Mouse (Mus musculus): Measurements from ENCODE around the gene Rnf152. TPM values are rescaled to one million over a fixed set of nuclear protein-coding genes. Genes with fewer than 3 reads are reported as not detected.

The Rnf152 gene
- polyA plus RNA-seq, 1 experiment from 2014 or later = 0.83 TPM

DNA sequence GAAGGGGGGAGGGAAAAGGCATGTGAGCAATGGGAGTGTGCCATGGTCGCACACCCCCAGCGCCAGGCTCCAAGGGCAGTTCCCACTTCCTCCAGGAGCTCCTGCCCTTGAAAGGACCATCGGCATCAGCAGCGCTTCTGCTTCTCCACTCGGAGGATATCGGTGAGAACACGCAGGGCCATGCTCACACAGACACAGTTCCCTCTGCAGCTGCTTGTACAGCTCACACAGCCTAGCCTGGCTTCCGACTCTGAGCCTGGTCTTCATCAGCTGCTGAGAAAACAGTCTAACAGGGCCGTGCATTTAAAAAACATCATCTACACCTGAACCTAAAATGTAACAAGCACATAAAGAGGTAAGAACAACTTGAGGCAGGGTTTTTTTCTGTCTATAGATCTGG, 54.7 kb downstream of the Rnf152 start:
- H3K4me2 ChIP-seq = no peak overlapping the region
- no peaks in the 10 kb centered on the region for H3K4me1 ChIP-seq
- WGBS = 89% methylated on average over 9 of the region's 9 CpGs
- no peak overlapping the region for H3K9ac ChIP-seq
- H3K36me3 ChIP-seq = no peaks in the 10 kb centered on the region
- no peak overlapping the region for H3K4me3 ChIP-seq (replicated peaks)
- no peak overlapping the region for H3K27ac ChIP-seq
- no peaks in the 10 kb centered on the region for H3K9me3 ChIP-seq (replicated peaks)
- ATAC-seq (replicated peaks; ENCODE audit: low FRiP score) = no peak
- H3K27me3 ChIP-seq = no peaks in the 10 kb centered on the region

GRCm38 (mm10) chr1:105291859-105292258, 64.7 kb downstream of the Rnf152 start:
- ATAC-seq (replicated peaks; ENCODE audit: low FRiP score) = no peak
- no peak overlapping the region for H3K9ac ChIP-seq
- H3K36me3 ChIP-seq = no peaks in the 10 kb centered on the region
- no peak overlapping the region for H3K4me3 ChIP-seq (replicated peaks)
- no peaks in the 10 kb centered on the region for H3K4me1 ChIP-seq
- H3K27me3 ChIP-seq = no peaks in the 10 kb centered on the region
- H3K9me3 ChIP-seq (replicated peaks) = no peaks in the 10 kb centered on the region
- WGBS = 81% methylated on average over 2 of the region's 2 CpGs
- H3K27ac ChIP-seq = no peak overlapping the region
- no peak overlapping the region for H3K4me2 ChIP-seq

DNA sequence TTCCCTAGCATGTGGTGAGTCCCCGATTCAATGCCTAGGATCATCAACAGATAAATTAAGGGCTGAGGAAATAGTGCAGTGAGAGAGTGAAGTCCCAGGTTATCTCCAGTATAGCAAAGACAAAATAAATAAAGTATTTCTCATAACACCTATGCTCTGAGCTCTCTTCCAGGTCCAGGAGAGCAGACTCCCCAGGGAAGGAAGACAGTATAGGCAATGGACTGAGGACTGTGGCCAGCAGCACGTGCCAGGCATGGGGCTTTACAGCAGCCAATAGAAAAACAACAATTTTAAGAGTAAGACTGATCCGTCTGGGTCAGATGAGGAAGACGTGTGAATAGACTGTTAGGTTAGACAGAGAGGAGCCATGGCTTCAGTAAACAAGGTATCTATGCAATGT, 69.0 kb downstream of the Rnf152 start:
- no peak overlapping the region for H3K27ac ChIP-seq
- no peaks in the 10 kb centered on the region for H3K9me3 ChIP-seq (replicated peaks)
- ATAC-seq (replicated peaks; ENCODE audit: low FRiP score) = no peak; the same call in 1 of the 2 replicates
- no peaks in the 10 kb centered on the region for H3K27me3 ChIP-seq
- no peaks in the 10 kb centered on the region for H3K4me1 ChIP-seq
- no peak overlapping the region for H3K9ac ChIP-seq
- H3K4me2 ChIP-seq = no peak overlapping the region
- no peaks in the 10 kb centered on the region for H3K36me3 ChIP-seq
- no peak overlapping the region for H3K4me3 ChIP-seq (replicated peaks)
- 63% methylated on average over 4 of the region's 4 CpGs for WGBS

DNA sequence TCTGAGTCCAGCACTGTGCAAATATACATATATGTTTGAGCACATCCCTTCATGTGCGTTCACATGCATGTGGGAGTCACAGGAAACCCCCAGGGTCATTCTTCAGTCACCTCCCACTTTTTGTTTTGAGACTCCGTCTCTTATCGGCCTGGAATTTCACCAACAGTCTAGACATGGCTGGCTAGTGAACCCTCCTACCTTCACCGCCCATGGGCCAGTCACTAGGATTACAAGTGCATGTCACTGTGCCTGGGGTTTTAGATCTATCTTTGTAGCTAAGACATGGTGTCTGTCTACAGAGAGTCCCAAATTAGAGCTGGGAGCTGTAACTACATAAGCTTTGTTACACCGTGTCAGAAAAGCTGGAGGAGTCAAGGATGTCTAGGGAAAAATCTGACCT, 69.6 kb downstream of the Rnf152 start:
- H3K9me3 ChIP-seq (replicated peaks) = no peaks in the 10 kb centered on the region
- H3K4me3 ChIP-seq (replicated peaks) = no peak overlapping the region
- H3K4me1 ChIP-seq = no peaks in the 10 kb centered on the region
- H3K9ac ChIP-seq = no peak overlapping the region
- no peak overlapping the region for H3K4me2 ChIP-seq
- ATAC-seq (replicated peaks; ENCODE audit: low FRiP score) = peak; percentile 9; the same call in 1 of the 2 replicates
- no peaks in the 10 kb centered on the region for H3K36me3 ChIP-seq
- no peaks in the 10 kb centered on the region for H3K27me3 ChIP-seq
- 46% methylated on average over 5 of the region's 5 CpGs for WGBS
- no peak overlapping the region for H3K27ac ChIP-seq

DNA sequence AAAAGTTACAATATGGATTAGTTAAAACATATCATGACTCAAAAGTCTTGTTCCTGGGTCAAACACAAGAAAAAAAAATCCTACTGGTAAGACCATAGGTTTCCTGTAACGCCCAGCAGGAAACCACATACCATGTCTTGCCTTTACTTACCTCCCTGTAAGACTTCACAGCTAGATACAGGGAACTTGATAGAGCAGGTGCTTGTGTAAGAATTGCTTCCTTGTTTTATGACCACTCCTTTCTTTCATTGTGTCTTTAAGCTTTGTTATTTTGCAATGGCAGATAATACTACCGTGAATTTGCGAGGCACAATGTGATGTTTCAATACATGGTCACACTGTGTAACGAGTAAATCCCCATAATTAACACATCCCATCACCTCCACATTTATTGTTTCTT, 71.5 kb downstream of the Rnf152 start:
- Histone ChIP-seq H3K36me3 (no peaks in the 10 kb centered on the region), H3K27ac (no peak overlapping the region), H3K27me3 (no peaks in the 10 kb centered on the region), H3K9me3 (replicated peaks) (no peaks in the 10 kb centered on the region), H3K9ac (no peak overlapping the region), H3K4me3 (replicated peaks) (no peak overlapping the region), H3K4me2 (no peak overlapping the region), H3K4me1 (0 out of 2 replicates have a peak, but pooled peaks cover 3% of the 10 kb centered on the region)
- WGBS = 91% methylated on average over 4 of the region's 4 CpGs
- no peak for ATAC-seq (replicated peaks; ENCODE audit: low FRiP score)

- Histone ChIP-seq H3K27me3 (no peaks in the 10 kb centered on the region), H3K9ac (no peak overlapping the region), H3K4me2 (no peak overlapping the region), H3K36me3 (no peaks in the 10 kb centered on the region), H3K4me3 (replicated peaks) (no peak overlapping the region), H3K4me1 (0 out of 2 replicates have a peak, but pooled peaks cover 3% of the 10 kb centered on the region), H3K27ac (no peak overlapping the region), H3K9me3 (replicated peaks) (no peaks in the 10 kb centered on the region)
- 62% methylated on average over 8 of the region's 8 CpGs for WGBS
- ATAC-seq (replicated peaks; ENCODE audit: low FRiP score) = peak; percentile 46; the same call in 1 of the 2 replicates
Observed at GRCm38 (mm10) chr1:105284116-105284515, 72.4 kb downstream of the Rnf152 start.

GRCm38 (mm10) chr1:105281277-105281676, 75.2 kb downstream of the Rnf152 start:
- no peaks in the 10 kb centered on the region for H3K9me3 ChIP-seq (replicated peaks)
- H3K27me3 ChIP-seq = no peaks in the 10 kb centered on the region
- 0 out of 2 replicates have a peak, but pooled peaks cover 3% of the 10 kb centered on the region for H3K4me1 ChIP-seq
- H3K9ac ChIP-seq = no peak overlapping the region
- no peak overlapping the region for H3K4me3 ChIP-seq (replicated peaks)
- no peaks in the 10 kb centered on the region for H3K36me3 ChIP-seq
- H3K4me2 ChIP-seq = no peak overlapping the region
- peak; percentile 78 for ATAC-seq (replicated peaks; ENCODE audit: low FRiP score)
- WGBS = 27% methylated on average over 3 of the region's 3 CpGs
- H3K27ac ChIP-seq = no peak overlapping the region

- peak; percentile 46; the same call in 1 of the 2 replicates for ATAC-seq (replicated peaks; ENCODE audit: low FRiP score)
Observed at GRCm38 (mm10) chr1:105280160-105280559, 76.3 kb downstream of the Rnf152 start.

GRCm38 (mm10) chr1:105274500-105275194, 81.9 kb downstream of the Rnf152 start:
- no peak overlapping the region for H3K27ac ChIP-seq
- H3K27me3 ChIP-seq = no peaks in the 10 kb centered on the region
- ATAC-seq (replicated peaks; ENCODE audit: low FRiP score) = no peak
- no peak overlapping the region for H3K4me2 ChIP-seq
- H3K9me3 ChIP-seq (replicated peaks) = no peaks in the 10 kb centered on the region
- no peaks in the 10 kb centered on the region for H3K36me3 ChIP-seq
- no peaks in the 10 kb centered on the region for H3K4me1 ChIP-seq
- no peak overlapping the region for H3K9ac ChIP-seq
- H3K4me3 ChIP-seq (replicated peaks) = no peak overlapping the region
- 82% methylated on average over 3 of the region's 3 CpGs for WGBS

More at GRCm38 (mm10) chr1:105280160-105280559, 76.3 kb downstream of the Rnf152 start:
- 0 out of 2 replicates have a peak, but pooled peaks cover 3% of the 10 kb centered on the region for H3K4me1 ChIP-seq
- 31% methylated on average over 2 of the region's 2 CpGs for WGBS
- no peak overlapping the region for H3K4me3 ChIP-seq (replicated peaks)
- no peak overlapping the region for H3K9ac ChIP-seq
- no peak overlapping the region for H3K27ac ChIP-seq
- no peaks in the 10 kb centered on the region for H3K27me3 ChIP-seq
- no peaks in the 10 kb centered on the region for H3K36me3 ChIP-seq
- H3K9me3 ChIP-seq (replicated peaks) = no peaks in the 10 kb centered on the region
- H3K4me2 ChIP-seq = no peak overlapping the region

DNA sequence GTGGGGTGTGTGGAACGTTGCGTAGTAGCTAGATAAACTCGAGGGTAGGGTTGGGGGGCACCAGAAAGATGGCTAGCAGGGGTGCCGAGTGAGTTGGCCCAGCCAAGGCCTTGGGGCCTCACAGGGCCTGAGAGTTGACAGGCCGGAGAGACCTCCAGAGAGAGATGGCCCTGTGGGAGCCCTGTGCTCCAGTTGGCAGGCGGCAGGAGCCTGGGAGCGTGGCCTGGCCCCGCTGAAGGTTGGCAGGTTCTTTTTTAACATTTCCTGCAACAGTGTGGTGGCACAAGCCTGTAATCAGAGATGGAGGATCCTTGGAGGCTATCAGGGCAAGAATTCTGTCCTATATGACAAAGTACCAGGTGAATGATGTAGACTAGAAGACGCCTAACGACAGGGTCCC, 85.4 kb downstream of the Rnf152 start:
- Histone ChIP-seq H3K27ac (no peak overlapping the region), H3K4me1 (no peaks in the 10 kb centered on the region), H3K9ac (no peak overlapping the region), H3K4me3 (replicated peaks) (no peak overlapping the region), H3K27me3 (no peaks in the 10 kb centered on the region), H3K36me3 (no peaks in the 10 kb centered on the region), H3K9me3 (replicated peaks) (no peaks in the 10 kb centered on the region), H3K4me2 (no peak overlapping the region)
- ATAC-seq (replicated peaks; ENCODE audit: low FRiP score) = no peak
- 90% methylated on average over 10 of the region's 10 CpGs for WGBS

GRCm38 (mm10) chr1:105263283-105264033, 93.1 kb downstream of the Rnf152 start:
- 68% methylated on average over 3 of the region's 3 CpGs for WGBS

GRCm38 (mm10) chr1:105260200-105260599, 96.3 kb downstream of the Rnf152 start:
- Histone ChIP-seq H3K27me3 (no peaks in the 10 kb centered on the region), H3K4me1 (no peaks in the 10 kb centered on the region), H3K4me2 (no peak overlapping the region), H3K9me3 (replicated peaks) (no peaks in the 10 kb centered on the region), H3K36me3 (no peaks in the 10 kb centered on the region), H3K27ac (no peak overlapping the region), H3K9ac (no peak overlapping the region), H3K4me3 (replicated peaks) (no peak overlapping the region)
- WGBS = 86% methylated on average over 5 of the region's 5 CpGs
- no peak for ATAC-seq (replicated peaks; ENCODE audit: low FRiP score)

More at GRCm38 (mm10) chr1:105263283-105264033, 93.1 kb downstream of the Rnf152 start:
- H3K36me3 ChIP-seq = no peaks in the 10 kb centered on the region
- no peak overlapping the region for H3K4me3 ChIP-seq (replicated peaks)
- no peak for ATAC-seq (replicated peaks; ENCODE audit: low FRiP score)
- H3K9me3 ChIP-seq (replicated peaks) = no peaks in the 10 kb centered on the region
- H3K4me2 ChIP-seq = no peak overlapping the region
- no peaks in the 10 kb centered on the region for H3K4me1 ChIP-seq
- no peaks in the 10 kb centered on the region for H3K27me3 ChIP-seq
- H3K27ac ChIP-seq = no peak overlapping the region
- no peak overlapping the region for H3K9ac ChIP-seq

All from kidney, embryonic 15.5 days (tissue).